Comparison of ENCODE assay signal across 14 mouse cellular contexts in the genomic region with DNA sequence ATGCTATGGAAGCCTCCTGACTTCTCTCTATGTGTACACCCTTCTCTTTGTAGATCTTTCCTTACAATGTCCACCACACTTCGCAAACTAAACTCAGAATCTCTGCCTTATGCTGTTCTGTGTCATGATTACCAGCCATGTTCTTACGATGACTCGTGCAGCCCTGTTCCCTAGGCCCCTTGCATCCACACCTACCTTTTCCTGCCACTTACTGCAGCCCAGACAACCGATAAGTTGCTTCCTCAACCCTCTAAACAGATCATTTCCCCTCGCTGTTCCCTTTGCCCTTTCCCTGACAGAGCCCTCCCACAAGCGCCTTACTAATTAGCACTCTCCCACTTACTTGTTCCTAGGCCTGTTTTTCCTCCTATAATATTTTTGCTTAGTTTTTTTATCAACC.
"Had no signal": no experiment of that assay in that cellular context is flagged by ENCODE, and none has a peak within 500 bp of the region (broad histone marks: within the 10 kb centered on the region; RNA-seq: fewer than 3 reads in every experiment).

No protein-coding gene starts in this region.

- H3K27me3 ChIP-seq: liver, embryonic 12.5 days had no signal

- DNase-seq: kidney, adult 8-10 months; kidney, postnatal 25 days; lung, adult 2 months; midbrain, embryonic 14.5 days; thymus, adult 2 months; thymus, postnatal 25 days had no signal

- H3K27ac ChIP-seq: left cerebral cortex, adult 2 months; limb, embryonic 15.5 days; liver, embryonic 12.5 days; midbrain, embryonic 10.5 days; neural tube, embryonic 15.5 days had no signal

- ATAC-seq: inflammation-experienced regulatory T-cells, adult 6 months; intestine, postnatal 0 days; liver, embryonic 12.5 days had no signal

- H3K4me1 ChIP-seq: limb, embryonic 15.5 days; liver, embryonic 12.5 days had no signal

- H3K4me3 ChIP-seq: left cerebral cortex, adult 2 months; limb, embryonic 15.5 days; liver, embryonic 12.5 days; midbrain, embryonic 10.5 days; myocyte; neural tube, embryonic 15.5 days had no signal

- H3K4me2 ChIP-seq: limb, embryonic 15.5 days; liver, embryonic 12.5 days; neural tube, embryonic 15.5 days had no signal

- H3K9me3 ChIP-seq: limb, embryonic 15.5 days; liver, embryonic 12.5 days; midbrain, embryonic 10.5 days; neural tube, embryonic 15.5 days had no signal

- H3K9ac ChIP-seq: limb, embryonic 15.5 days; liver, embryonic 12.5 days; neural tube, embryonic 15.5 days had no signal

- H3K36me3 ChIP-seq: limb, embryonic 15.5 days; liver, embryonic 12.5 days; midbrain, embryonic 10.5 days; neural tube, embryonic 15.5 days had no signal
